Mouse (Mus musculus): ENCODE results near the gene Pdpr.
"Not testable (repeated sequence)": the region's sequence is repeated elsewhere in the genome, so short reads cannot be mapped to it uniquely, and the experiment has no call there.

DNA sequence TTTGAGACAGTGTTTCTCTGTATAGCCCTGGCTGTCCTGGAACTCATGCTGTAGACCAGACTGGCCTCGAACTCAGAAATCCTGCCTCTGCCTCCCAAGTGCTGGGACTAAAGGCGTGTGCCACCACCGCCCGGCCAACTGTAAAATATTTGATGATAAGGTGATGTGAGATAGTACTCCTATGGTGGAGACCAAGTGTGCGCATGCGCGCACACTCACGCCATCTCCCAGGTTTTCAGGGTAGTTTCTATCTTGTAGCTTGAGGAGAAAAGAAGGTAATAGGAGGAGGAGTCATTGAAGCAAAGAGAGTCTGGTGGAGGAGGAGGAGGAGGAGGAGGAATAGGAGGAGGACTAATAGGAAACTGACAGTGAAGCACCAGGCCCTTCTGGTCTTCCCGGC is 25.8 kb upstream of the Pdpr start:
- TF ChIP-seq ZNF384 (IDR thresholded peaks at IDR 0.05; ENCODE audit: low read depth, low read length); CHD2 (IDR thresholded peaks at IDR 0.05; ENCODE audit: low read depth, low read length); ZC3H11A (IDR thresholded peaks at IDR 0.05; ENCODE audit: borderline replicate concordance, low read depth, low read length): not testable (repeated sequence)
